Mouse (Mus musculus): ENCODE measurements at regions not wholly inside any gene's neighbourhood (a gene's known extent, or its start where the extent isn't known, plus 50 kb on each side); places are given as distances from the start of the nearest gene placed in this dataset.
"Not testable (repeated sequence)": the region's sequence is repeated elsewhere in the genome, so short reads cannot be mapped to it uniquely, and the experiment has no call there.

DNA sequence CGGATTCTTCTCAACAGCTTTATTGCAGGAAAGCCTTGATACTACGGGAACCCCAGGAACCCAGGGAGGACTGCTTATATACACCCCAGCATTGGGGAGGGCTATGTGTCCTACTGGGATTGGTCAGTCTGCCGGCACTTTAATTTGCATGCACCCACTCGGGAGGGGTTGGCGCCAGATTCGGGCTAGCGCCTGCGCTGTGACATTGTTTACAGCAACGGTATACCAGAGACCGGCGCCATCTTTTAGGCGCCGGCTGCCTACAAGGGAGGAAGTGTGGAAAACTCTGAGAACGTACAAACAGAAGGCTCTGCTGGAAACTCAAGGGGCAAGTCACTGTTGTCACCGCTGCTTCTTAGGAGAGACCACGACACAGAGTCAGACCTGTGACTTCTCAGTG lies 73.9 kb upstream of the Elmo1 start:
- not testable (repeated sequence) for TF ChIP-seq POLR2A (IDR thresholded peaks at IDR 0.05; ENCODE audit: borderline replicate concordance, insufficient read depth, low read length); CTCF (IDR thresholded peaks at IDR 0.05; ENCODE audit: borderline replicate concordance, insufficient read depth, low read depth, low read length)

Data from cerebellum, adult 2 months (tissue).